Mouse (Mus musculus) heart, embryonic 13.5 days (tissue): ENCODE results near the gene Trim80. TPM values are rescaled to one million over a fixed set of nuclear protein-coding genes. Genes with fewer than 3 reads are reported as not detected.
"Not testable (repeated sequence)": the region's sequence is repeated elsewhere in the genome, so short reads cannot be mapped to it uniquely, and the experiment has no call there.

Experiments used
- ATAC-seq: fragments of 200-750 bp; cut with Nextera tagmentation; 2 replicates; pipeline ENCODE4 v1.8.0; 2017; ENCODE audit warnings: moderate TSS enrichment; ENCODE audit not compliant: insufficient number of reproducible peaks, low FRiP score, low TSS enrichment; ENCODE audit errors: extremely low read depth
- H3K27ac ChIP-seq: fragments of 300-500 bp; sonication (generic); replicated peaks from 2 replicates; pipeline ENCODE4 v1.5.1; 2015; ENCODE audit warnings: moderate library complexity, mild to moderate bottlenecking, inconsistent platforms
- H3K27me3 ChIP-seq: fragments of 300-500 bp; sonication (generic); replicated peaks from 2 replicates; pipeline ENCODE4 v1.6.1; 2015; ENCODE audit warnings: mild to moderate bottlenecking, inconsistent platforms
- H3K36me3 ChIP-seq: fragments of 300-500 bp; sonication (generic); 2 replicates; pipeline ENCODE4 v1.6.1; 2015; ENCODE audit warnings: mild to moderate bottlenecking, inconsistent platforms
- H3K4me1 ChIP-seq: fragments of 300-500 bp; sonication (generic); 2 replicates; pipeline ENCODE4 v1.6.1; 2015; ENCODE audit warnings: inconsistent platforms
- H3K4me2 ChIP-seq: fragments of 300-500 bp; sonication (generic); 2 replicates; pipeline ENCODE4 v1.6.1; 2015; ENCODE audit warnings: inconsistent platforms, mild to moderate bottlenecking, moderate library complexity
- H3K4me3 ChIP-seq: fragments of 300-500 bp; sonication (generic); 2 replicates; pipeline ENCODE4 v1.5.1; 2015; ENCODE audit warnings: moderate library complexity, mild to moderate bottlenecking, inconsistent platforms
- H3K9ac ChIP-seq: fragments of 300-500 bp; sonication (generic); 2 replicates; pipeline ENCODE4 v1.6.1; 2015; ENCODE audit warnings: inconsistent platforms, mild to moderate bottlenecking, moderate library complexity
- H3K9me3 ChIP-seq: fragments of 300-500 bp; sonication (generic); 2 replicates; pipeline ENCODE4 v1.6.1; 2016; ENCODE audit warnings: inconsistent platforms
- WGBS: fragments of 180-500 bp; shearing (Covaris S2); methylation state at CpG from one replicate; pipeline ENCODE4 v1.1.7; 2015; ENCODE audit warnings: mixed read lengths; 5-methylcytosine and 5-hydroxymethylcytosine counted together
- polyA plus RNA-seq: library from polyadenylated mRNA; unstranded; fragments of >200 nt; fragmentation: Nextera tagmentation; extraction: Ambion mirVana; gene quantifications from 2 replicates; pipeline ENCODE4 v1.2.1, GENCODE M21; 2015

Gene Trim80
- polyA plus RNA-seq, 1 experiment from 2014 or later = 0.07 TPM

DNA sequence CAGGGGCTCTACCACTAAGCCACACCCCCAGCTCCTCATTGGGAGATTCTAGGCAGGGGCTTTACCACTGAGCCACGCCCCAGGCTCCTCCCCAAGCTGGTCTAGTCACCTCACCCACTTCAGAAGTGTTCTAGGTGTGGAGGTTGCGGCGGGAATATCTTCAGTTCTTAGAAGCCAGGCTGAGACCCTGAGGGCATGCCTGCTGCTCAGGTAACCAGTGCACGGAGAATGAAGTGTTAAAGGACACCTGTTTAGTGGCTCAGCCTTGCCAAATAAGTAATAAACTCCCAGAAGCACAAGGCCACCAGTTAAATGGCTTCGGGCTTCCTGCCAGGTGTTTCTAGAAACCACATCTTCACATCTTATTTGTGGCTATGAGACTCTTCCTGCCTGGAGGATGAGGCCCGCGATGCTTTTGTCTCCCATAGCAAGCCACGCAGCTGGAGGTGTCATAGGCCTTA is 11.5 kb downstream of the Trim80 start:
- H3K4me3 ChIP-seq = no peak overlapping the region
- whole genome bisulfite sequencing = 82% methylated on average over 8 of the region's 8 CpGs

DNA sequence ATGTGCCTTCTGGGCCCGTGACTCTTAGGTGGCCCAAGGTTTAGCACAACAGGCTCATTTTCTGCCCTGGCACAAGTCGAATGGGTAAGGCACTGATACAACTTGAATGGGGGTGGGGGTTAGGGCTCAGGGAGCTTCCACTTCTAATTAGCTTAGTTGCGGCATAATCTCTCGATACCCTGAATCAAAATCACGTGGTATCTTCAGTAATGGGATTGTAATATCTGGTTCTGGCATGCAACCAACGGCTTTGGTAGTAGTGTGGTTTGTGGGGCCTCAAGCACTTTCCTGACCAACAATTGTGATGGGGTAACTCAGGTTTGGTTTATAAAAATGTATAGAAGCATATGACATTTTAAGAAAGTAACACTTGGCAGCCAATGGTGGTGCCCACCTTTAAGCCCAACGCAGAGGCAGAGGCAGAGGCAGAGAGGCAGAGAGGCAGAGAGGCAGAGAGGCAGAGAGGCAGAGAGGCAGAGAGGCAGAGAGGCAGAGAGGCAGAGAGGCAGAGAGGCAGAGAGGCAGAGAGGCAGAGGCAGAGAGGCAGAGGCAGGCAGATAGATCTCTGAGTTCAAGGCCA is 12.0 kb downstream of the Trim80 start:
- Histone ChIP-seq H3K4me2 (no peak overlapping the region), H3K27ac (no peak overlapping the region), H3K36me3 (no peaks in the 10 kb centered on the region), H3K4me1 (peaks cover 18% of the 10 kb centered on the region), H3K4me3 (no peak overlapping the region), H3K27me3 (no peaks in the 10 kb centered on the region), H3K9ac (no peak overlapping the region), H3K9me3 (no peaks in the 10 kb centered on the region)
- 80% methylated on average over 7 of the region's 7 CpGs for WGBS
- ATAC-seq = no peak

More for the DNA sequence above, 11.5 kb downstream of the Trim80 start:
- Histone ChIP-seq H3K9ac (no peak overlapping the region), H3K27ac (no peak overlapping the region), H3K36me3 (no peaks in the 10 kb centered on the region), H3K27me3 (no peaks in the 10 kb centered on the region), H3K4me1 (peaks cover 18% of the 10 kb centered on the region), H3K4me2 (no peak overlapping the region), H3K9me3 (no peaks in the 10 kb centered on the region)
- no peak for ATAC-seq

DNA sequence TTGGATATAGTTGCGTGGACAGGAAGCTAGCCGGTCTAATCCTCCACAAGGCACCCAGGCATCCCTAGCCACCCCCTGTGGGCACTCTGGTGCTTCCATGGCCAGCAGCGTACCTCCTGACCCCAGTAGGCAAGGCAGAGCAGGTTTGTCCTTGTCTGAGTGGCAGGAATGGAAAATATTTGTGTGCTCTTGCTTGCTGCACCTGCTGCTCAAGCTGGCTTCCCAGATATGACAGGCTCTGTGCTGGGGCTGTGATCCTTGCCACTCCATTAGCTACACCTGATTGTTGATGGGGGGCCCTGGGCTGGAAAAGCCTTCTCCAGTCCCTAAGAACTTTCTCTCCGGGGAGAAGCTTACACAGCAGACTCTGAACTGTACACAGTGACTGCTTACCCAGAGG is 13.0 kb downstream of the Trim80 start:
- H3K9me3 ChIP-seq = no peaks in the 10 kb centered on the region
- no peak overlapping the region for H3K4me2 ChIP-seq
- H3K27me3 ChIP-seq = no peaks in the 10 kb centered on the region
- peaks cover 19% of the 10 kb centered on the region for H3K4me1 ChIP-seq
- H3K27ac ChIP-seq = no peak overlapping the region
- H3K36me3 ChIP-seq = no peaks in the 10 kb centered on the region
- WGBS = 54% methylated on average over 4 of the region's 4 CpGs
- H3K4me3 ChIP-seq = no peak overlapping the region
- ATAC-seq = no peak
- no peak overlapping the region for H3K9ac ChIP-seq

DNA sequence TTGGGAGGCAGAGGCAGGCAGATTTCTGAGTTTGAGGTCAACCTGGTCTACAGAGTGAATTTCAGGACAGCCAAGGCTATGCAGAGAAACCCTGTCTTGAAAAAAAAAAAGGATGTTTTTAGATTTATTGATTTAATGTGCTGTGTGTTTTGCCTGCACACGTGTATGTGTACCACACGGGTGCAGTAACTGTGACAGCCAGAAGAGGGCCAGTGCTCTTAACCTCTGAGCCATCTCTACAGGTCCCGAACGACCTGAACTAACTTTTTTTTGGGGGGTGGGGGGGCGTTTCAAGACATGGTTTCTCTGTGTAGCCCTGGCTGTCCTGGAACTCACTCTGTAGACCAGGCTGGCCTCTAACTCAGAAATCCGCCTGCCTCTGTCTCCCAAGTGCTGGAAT is 14.5 kb downstream of the Trim80 start:
- not testable (repeated sequence) for H3K4me2 ChIP-seq, ATAC-seq, H3K27me3 ChIP-seq, H3K27ac ChIP-seq, H3K9ac ChIP-seq, H3K4me3 ChIP-seq, H3K9me3 ChIP-seq, H3K36me3 ChIP-seq
- WGBS = 86% methylated on average over 6 of the region's 6 CpGs
- peaks cover 11% of the 10 kb centered on the region for H3K4me1 ChIP-seq

DNA sequence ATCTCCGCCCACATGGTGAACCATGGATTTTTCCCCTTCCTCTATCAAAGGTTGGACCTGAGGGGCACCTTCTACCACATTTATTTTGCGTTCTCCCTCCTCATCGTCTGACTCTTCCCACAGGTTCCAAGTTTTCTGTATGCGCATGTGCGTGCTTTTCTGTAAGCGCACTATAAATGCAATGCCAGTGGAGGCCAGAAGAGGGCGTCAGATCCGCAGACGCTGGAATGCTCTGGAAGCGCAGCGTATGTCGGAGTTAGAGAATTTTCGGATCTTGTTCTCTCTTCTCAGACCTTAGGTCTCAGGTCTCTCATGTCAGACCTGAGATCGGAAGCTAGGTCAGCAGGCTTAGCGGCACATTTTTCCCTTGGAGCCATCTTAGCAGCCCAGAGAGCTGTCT is 15.3 kb downstream of the Trim80 start:
- Histone ChIP-seq H3K27ac (no peak overlapping the region), H3K4me3 (no peak overlapping the region), H3K9ac (no peak overlapping the region), H3K27me3 (no peaks in the 10 kb centered on the region), H3K4me2 (no peak overlapping the region), H3K4me1 (peaks cover 11% of the 10 kb centered on the region), H3K36me3 (no peaks in the 10 kb centered on the region), H3K9me3 (no peaks in the 10 kb centered on the region)
- 84% methylated on average over 15 of the region's 15 CpGs for whole genome bisulfite sequencing
- no peak for ATAC-seq

DNA sequence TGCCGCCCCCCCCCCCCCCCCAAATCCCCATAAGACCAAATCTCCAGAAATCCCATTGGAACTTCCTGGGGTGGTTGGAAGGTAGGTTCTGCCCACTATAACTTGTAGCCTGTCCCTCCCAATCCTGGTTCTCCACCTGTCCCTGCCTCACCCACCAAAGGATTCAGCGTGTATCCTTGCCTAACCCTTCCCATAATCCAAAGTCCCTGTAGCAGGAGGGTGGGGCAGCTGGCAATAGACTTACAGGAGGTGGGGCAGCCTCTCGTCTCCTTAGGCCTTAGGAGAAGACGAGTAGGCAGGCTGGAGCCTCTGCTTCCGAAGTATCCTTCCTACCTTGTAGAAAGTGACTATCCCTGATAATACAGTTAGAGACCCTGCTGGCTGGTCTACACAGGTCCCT is 15.8 kb downstream of the Trim80 start:
- WGBS = 91% methylated on average over 5 of the region's 5 CpGs
- Histone ChIP-seq H3K27me3 (no peaks in the 10 kb centered on the region), H3K36me3 (no peaks in the 10 kb centered on the region), H3K9ac (no peak overlapping the region), H3K4me3 (no peak overlapping the region), H3K27ac (no peak overlapping the region), H3K4me1 (peaks cover 11% of the 10 kb centered on the region), H3K4me2 (no peak overlapping the region), H3K9me3 (no peaks in the 10 kb centered on the region)
- ATAC-seq = no peak

DNA sequence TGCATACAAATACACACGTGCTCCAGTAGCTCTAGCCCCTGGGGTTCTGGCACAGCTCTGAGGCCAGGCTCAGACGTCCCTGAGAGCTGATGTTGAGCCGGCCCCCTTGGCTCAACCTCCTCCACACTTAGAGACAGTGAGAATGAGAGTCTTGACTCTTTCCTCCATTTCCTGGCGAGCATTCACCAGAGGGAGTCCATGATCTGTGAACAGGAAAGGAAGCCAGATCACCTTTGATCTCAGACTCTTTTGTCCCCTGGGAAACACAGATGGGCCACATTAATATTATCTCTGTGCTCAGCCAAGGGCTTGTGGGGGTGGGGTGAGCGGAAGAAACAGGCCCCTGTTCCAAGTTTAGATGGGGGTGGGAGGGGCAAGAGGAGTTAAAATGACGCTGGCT is 17.1 kb downstream of the Trim80 start:
- H3K9me3 ChIP-seq = no peaks in the 10 kb centered on the region
- peaks cover 6% of the 10 kb centered on the region; the same call in 1 of the 2 replicates for H3K27me3 ChIP-seq
- no peak overlapping the region for H3K4me2 ChIP-seq
- ATAC-seq = no peak; the same call in 1 of the 2 replicates
- no peaks in the 10 kb centered on the region for H3K36me3 ChIP-seq
- 29% methylated on average over 6 of the region's 6 CpGs for WGBS
- peaks cover 11% of the 10 kb centered on the region for H3K4me1 ChIP-seq
- H3K27ac ChIP-seq = 0 out of 2 replicates have a peak overlapping the region, but pooled peaks have one; percentile 38
- H3K9ac ChIP-seq = no peak overlapping the region
- no peak overlapping the region for H3K4me3 ChIP-seq

DNA sequence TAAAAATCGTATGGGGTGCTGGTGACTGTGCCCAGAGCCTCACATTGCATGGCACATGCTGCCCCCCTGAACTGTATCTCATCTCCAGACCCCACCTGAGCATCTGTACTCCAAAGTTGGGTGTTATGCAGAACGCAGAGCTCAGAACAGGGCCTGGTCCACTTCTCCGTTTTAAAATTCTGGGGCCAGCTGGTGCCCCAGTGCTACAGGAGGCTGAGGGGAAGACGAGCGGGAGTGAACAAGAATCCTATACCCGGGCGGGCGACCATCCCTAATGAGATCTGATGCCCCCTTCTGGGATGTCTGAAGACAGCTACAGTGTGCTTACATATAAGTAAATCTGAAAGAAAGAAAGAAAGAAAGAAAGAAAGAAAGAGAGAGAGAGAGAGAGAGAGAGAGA is 20.6 kb downstream of the Trim80 start:
- 30% methylated on average over 8 of the region's 8 CpGs for WGBS
- H3K9ac ChIP-seq = no peak overlapping the region

DNA sequence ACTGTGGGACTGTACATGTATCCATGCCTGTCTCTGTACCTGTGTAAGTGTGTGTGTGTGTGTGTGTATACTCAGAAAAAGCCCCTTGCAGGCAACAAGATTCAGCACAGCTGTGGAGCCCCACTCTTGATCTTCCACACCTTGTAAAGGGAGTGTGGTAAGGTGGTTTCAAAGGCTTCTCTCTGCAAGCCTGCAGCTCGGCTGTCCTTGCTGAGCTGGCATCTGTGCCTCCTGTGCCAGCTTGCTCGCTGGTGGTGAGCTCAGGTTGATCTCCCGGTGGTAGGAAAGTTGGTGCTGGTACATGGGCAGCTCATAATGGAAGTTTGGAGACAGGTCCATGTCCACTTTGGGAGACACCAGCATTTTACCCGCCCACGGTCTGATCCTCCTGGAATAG is 21.5 kb downstream of the Trim80 start:
- Histone ChIP-seq H3K4me3 (no peak overlapping the region), H3K9me3 (no peaks in the 10 kb centered on the region), H3K9ac (no peak overlapping the region), H3K27ac (no peak overlapping the region), H3K27me3 (peaks cover 6% of the 10 kb centered on the region), H3K36me3 (no peaks in the 10 kb centered on the region), H3K4me2 (no peak overlapping the region), H3K4me1 (peaks cover 20% of the 10 kb centered on the region)
- ATAC-seq = no peak
- WGBS = 71% methylated on average over 5 of the region's 5 CpGs

More for the DNA sequence above, 20.6 kb downstream of the Trim80 start:
- Histone ChIP-seq H3K9me3 (no peaks in the 10 kb centered on the region), H3K27me3 (peaks cover 6% of the 10 kb centered on the region), H3K4me3 (no peak overlapping the region), H3K36me3 (no peaks in the 10 kb centered on the region), H3K4me2 (no peak overlapping the region), H3K4me1 (peaks cover 17% of the 10 kb centered on the region), H3K27ac (no peak overlapping the region)
- no peak for ATAC-seq

DNA sequence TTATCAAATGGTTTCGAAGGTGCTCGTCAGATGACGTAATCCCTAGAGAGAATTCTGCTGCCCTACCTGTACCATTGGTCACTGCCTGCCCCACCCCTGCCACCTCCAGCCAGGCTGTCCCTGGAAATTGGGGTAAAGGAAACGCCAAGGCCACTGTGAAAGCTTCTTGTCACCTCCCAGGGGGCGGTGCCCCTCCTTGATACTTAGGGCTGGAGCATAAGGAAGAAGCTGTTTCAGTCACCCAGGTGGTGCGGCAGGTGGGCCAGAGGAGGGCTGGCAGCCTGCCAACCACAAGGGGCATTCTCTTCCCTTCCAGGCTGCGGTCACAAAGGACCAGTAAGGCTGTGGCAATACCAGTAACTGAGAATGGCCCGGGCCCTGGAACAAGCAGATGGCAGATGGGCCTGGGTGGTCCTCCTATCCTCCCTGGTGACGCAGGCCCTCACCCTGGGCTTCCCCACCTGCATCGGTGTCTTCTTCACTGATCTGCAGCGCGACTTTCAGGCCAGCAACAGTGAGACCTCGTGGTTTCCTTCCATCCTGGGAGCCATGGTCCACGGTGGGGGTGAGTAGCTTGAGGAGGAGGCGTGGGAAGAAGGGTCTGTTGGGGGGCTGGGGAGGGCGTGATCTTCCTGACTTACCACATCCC is 22.0 kb downstream of the Trim80 start, which contains the start of gene Slc16a5:
TSS of gene Slc16a5 (plus strand) at position 232 of the 649 bp plus-strand sequence.
- Histone ChIP-seq H3K36me3 (no peaks in the 10 kb centered on the region), H3K4me2 (no peak within 1 kb of the TSS), H3K9me3 (no peaks in the 10 kb centered on the region), H3K9ac (no peak within 1 kb of the TSS), H3K27ac (no peak within 1 kb of the TSS), H3K4me1 (peaks cover 20% of the 10 kb centered on the region), H3K4me3 (no peak within 1 kb of the TSS), H3K27me3 (peaks cover 6% of the 10 kb centered on the region)
- WGBS = 74% methylated on average over 16 of the region's 16 CpGs
- ATAC-seq = no peak

DNA sequence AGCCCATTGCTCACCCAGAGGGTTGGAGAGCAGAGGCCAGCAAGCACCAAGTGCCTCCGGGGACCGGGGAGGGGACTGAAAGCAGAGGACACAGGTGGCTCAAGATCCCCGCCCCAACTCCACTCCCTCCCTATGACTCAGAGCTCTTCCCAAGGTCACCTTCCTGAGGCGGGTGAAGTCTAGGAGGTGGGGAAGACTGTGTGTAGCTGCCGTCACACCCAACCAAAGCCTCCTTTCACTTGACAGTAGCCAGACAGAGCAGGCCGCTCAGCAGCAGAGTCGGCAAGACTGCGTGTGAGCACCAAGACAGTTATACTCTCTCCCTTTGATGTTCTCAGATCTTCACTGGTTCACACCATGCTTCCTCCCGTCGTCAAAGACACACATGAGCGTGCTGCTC is 23.1 kb downstream of the Trim80 start:
- H3K4me2 ChIP-seq = no peak overlapping the region
- 46% methylated on average over 11 of the region's 11 CpGs for WGBS

DNA sequence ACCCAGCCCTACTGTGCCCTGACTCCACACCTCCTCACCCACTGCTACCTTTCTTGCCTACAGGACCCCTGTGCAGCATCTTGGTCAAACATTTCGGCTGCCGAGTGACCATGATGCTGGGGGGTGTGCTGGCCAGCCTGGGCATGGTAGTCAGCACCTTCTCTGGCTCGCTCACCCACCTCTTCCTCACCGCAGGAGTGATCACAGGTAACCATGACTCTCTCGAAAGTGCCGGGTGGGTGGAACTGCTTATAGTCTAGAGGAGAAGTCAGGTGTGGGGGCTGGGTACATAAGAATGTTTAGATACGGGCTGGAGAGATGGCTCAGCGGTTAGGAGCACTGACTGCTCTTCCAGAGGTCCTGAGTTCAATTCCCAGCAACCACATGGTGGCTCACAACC is 24.5 kb downstream of the Trim80 start:
- H3K27ac ChIP-seq = no peak overlapping the region
- WGBS = 78% methylated on average over 8 of the region's 8 CpGs
- H3K4me1 ChIP-seq = peaks cover 17% of the 10 kb centered on the region
- H3K27me3 ChIP-seq = peaks cover 6% of the 10 kb centered on the region
- no peak overlapping the region for H3K4me3 ChIP-seq
- H3K4me2 ChIP-seq = no peak overlapping the region
- no peaks in the 10 kb centered on the region for H3K9me3 ChIP-seq
- no peak for ATAC-seq
- H3K9ac ChIP-seq = no peak overlapping the region
- H3K36me3 ChIP-seq = no peaks in the 10 kb centered on the region

More for the DNA sequence above, 23.1 kb downstream of the Trim80 start:
- ATAC-seq = no peak
- H3K9me3 ChIP-seq = no peaks in the 10 kb centered on the region
- H3K27ac ChIP-seq = no peak overlapping the region
- H3K4me1 ChIP-seq = peaks cover 17% of the 10 kb centered on the region
- H3K9ac ChIP-seq = peak overlapping the region; percentile 9; the same call in 1 of the 2 replicates
- H3K27me3 ChIP-seq = peaks cover 6% of the 10 kb centered on the region
- H3K4me3 ChIP-seq = no peak overlapping the region
- H3K36me3 ChIP-seq = no peaks in the 10 kb centered on the region
